Mouse (Mus musculus): ENCODE measurements around the gene Hus1. TPM values are rescaled to one million over a fixed set of nuclear protein-coding genes. Genes with fewer than 3 reads are reported as not detected.

Hus1 gene
- total and polyA plus RNA-seq, 3 experiments, result 7.5 to 11.1 (median 9.6) TPM

- no peak for DNase-seq
- H3K79me2 ChIP-seq (replicated peaks; ENCODE audit: control insufficient read depth, insufficient read depth, low read length), result no peaks in the 10 kb centered on the region
- H3K4me3 ChIP-seq, result no peak overlapping the region
- 76% methylated on average over 4 of the region's 4 CpGs for WGBS
- TF ChIP-seq EP300 (IDR thresholded peaks at IDR 0.05; ENCODE audit: insufficient read depth, low read depth, low read length) (no peak), CTCF (IDR thresholded peaks at IDR 0.05) (no peak), POLR2A (IDR thresholded peaks at IDR 0.05; ENCODE audit: insufficient read depth, low read depth, low read length) (no peak)
- no peak overlapping the region for H3K9ac ChIP-seq (ENCODE audit: low read depth, low read length)
- no peak overlapping the region for H3K27ac ChIP-seq
- no peaks in the 10 kb centered on the region for H3K36me3 ChIP-seq (ENCODE audit: control insufficient read depth, insufficient read depth, low read length)
- H3K4me1 ChIP-seq (ENCODE audit: control insufficient read depth, insufficient read depth, low read length), result no peaks in the 10 kb centered on the region
- intact Hi-C loops (cut with DNase I), result no loop called here
- no peaks in the 10 kb centered on the region for H3K27me3 ChIP-seq (ENCODE audit: control insufficient read depth, insufficient read depth, low read length)
These were observed 32.8 kb downstream of the Hus1 start for GRCm38 (mm10) chr11:8978154-8978553.

- no peak within 1 kb of the TSS for H3K4me3 ChIP-seq
- intact Hi-C loops (cut with DNase I), result no loop called here
- H3K79me2 ChIP-seq (replicated peaks; ENCODE audit: control insufficient read depth, insufficient read depth, low read length), result no peaks in the 10 kb centered on the region
- TF ChIP-seq EP300 (IDR thresholded peaks at IDR 0.05; ENCODE audit: insufficient read depth, low read depth, low read length) (no peak), POLR2A (IDR thresholded peaks at IDR 0.05; ENCODE audit: insufficient read depth, low read depth, low read length) (no peak)
- 68% methylated on average over 3 of the region's 3 CpGs for WGBS
- no peak for DNase-seq
- H3K36me3 ChIP-seq (ENCODE audit: control insufficient read depth, insufficient read depth, low read length), result no peaks in the 10 kb centered on the region
- no peaks in the 10 kb centered on the region for H3K4me1 ChIP-seq (ENCODE audit: control insufficient read depth, insufficient read depth, low read length)
- H3K9ac ChIP-seq (ENCODE audit: low read depth, low read length), result no peak within 1 kb of the TSS
- no peak within 1 kb of the TSS for H3K27ac ChIP-seq
- no peaks in the 10 kb centered on the region for H3K27me3 ChIP-seq (ENCODE audit: control insufficient read depth, insufficient read depth, low read length)
These were observed 37.8 kb downstream of the Hus1 start, which contains the start of gene Pkd1l1 for GRCm38 (mm10) chr11:8973166-8973565. Gene Pkd1l1 (minus strand): TSS chr11:8973266.

- 64% methylated on average over 6 of the region's 6 CpGs for WGBS
- intact Hi-C loops (cut with DNase I), result no loop called here
- Histone ChIP-seq H3K79me2 (replicated peaks; ENCODE audit: control insufficient read depth, insufficient read depth, low read length) (no peaks in the 10 kb centered on the region), H3K36me3 (ENCODE audit: control insufficient read depth, insufficient read depth, low read length) (no peaks in the 10 kb centered on the region), H3K9ac (ENCODE audit: low read depth, low read length) (no peak overlapping the region), H3K4me3 (no peak overlapping the region), H3K27ac (no peak overlapping the region), H3K4me1 (ENCODE audit: control insufficient read depth, insufficient read depth, low read length) (no peaks in the 10 kb centered on the region), H3K27me3 (ENCODE audit: control insufficient read depth, insufficient read depth, low read length) (no peaks in the 10 kb centered on the region)
- no peak for DNase-seq
- TF ChIP-seq CTCF (IDR thresholded peaks at IDR 0.05) (no peak), EP300 (IDR thresholded peaks at IDR 0.05; ENCODE audit: insufficient read depth, low read depth, low read length) (no peak), POLR2A (IDR thresholded peaks at IDR 0.05; ENCODE audit: insufficient read depth, low read depth, low read length) (no peak)
These were observed 38.9 kb downstream of the Hus1 start for GRCm38 (mm10) chr11:8972093-8972492.

- no peak overlapping the region for H3K4me3 ChIP-seq
- H3K27me3 ChIP-seq (ENCODE audit: control insufficient read depth, insufficient read depth, low read length), result no peaks in the 10 kb centered on the region
- 63% methylated on average over 9 of the region's 9 CpGs for WGBS
- H3K79me2 ChIP-seq (replicated peaks; ENCODE audit: control insufficient read depth, insufficient read depth, low read length), result no peaks in the 10 kb centered on the region
- no peaks in the 10 kb centered on the region for H3K4me1 ChIP-seq (ENCODE audit: control insufficient read depth, insufficient read depth, low read length)
- intact Hi-C loops (cut with DNase I), result no loop called here
- H3K27ac ChIP-seq, result no peak overlapping the region
- TF ChIP-seq CTCF (IDR thresholded peaks at IDR 0.05), result no peak
- TF ChIP-seq EP300 (IDR thresholded peaks at IDR 0.05; ENCODE audit: insufficient read depth, low read depth, low read length), result no peak
- TF ChIP-seq POLR2A (IDR thresholded peaks at IDR 0.05; ENCODE audit: insufficient read depth, low read depth, low read length), result no peak
- no peaks in the 10 kb centered on the region for H3K36me3 ChIP-seq (ENCODE audit: control insufficient read depth, insufficient read depth, low read length)
- no peak overlapping the region for H3K9ac ChIP-seq (ENCODE audit: low read depth, low read length)
- DNase-seq, result no peak
These were observed 40.5 kb downstream of the Hus1 start for GRCm38 (mm10) chr11:8970509-8970908.

- no peak for DNase-seq
- TF ChIP-seq CTCF (IDR thresholded peaks at IDR 0.05), result no peak
- no peak for TF ChIP-seq EP300 (IDR thresholded peaks at IDR 0.05; ENCODE audit: insufficient read depth, low read depth, low read length)
- TF ChIP-seq POLR2A (IDR thresholded peaks at IDR 0.05; ENCODE audit: insufficient read depth, low read depth, low read length), result no peak
- Histone ChIP-seq H3K4me3 (no peak overlapping the region), H3K9ac (ENCODE audit: low read depth, low read length) (no peak overlapping the region), H3K27ac (no peak overlapping the region), H3K27me3 (ENCODE audit: control insufficient read depth, insufficient read depth, low read length) (no peaks in the 10 kb centered on the region), H3K36me3 (ENCODE audit: control insufficient read depth, insufficient read depth, low read length) (no peaks in the 10 kb centered on the region), H3K4me1 (ENCODE audit: control insufficient read depth, insufficient read depth, low read length) (no peaks in the 10 kb centered on the region), H3K79me2 (replicated peaks; ENCODE audit: control insufficient read depth, insufficient read depth, low read length) (no peaks in the 10 kb centered on the region)
- 93% methylated on average over 7 of the region's 7 CpGs for WGBS
- intact Hi-C loops (cut with DNase I), result no loop called here
These were observed 42.9 kb downstream of the Hus1 start for GRCm38 (mm10) chr11:8968094-8968493.

- 76% methylated on average over 10 of the region's 10 CpGs for WGBS
- no peaks in the 10 kb centered on the region for H3K36me3 ChIP-seq (ENCODE audit: control insufficient read depth, insufficient read depth, low read length)
- H3K4me3 ChIP-seq, result no peak overlapping the region
- no peak overlapping the region for H3K9ac ChIP-seq (ENCODE audit: low read depth, low read length)
- no peak for DNase-seq
- no peaks in the 10 kb centered on the region for H3K4me1 ChIP-seq (ENCODE audit: control insufficient read depth, insufficient read depth, low read length)
- intact Hi-C loops (cut with DNase I), result loop anchor here (5.0 kb wide), 2 partner anchors 421 to 1751 kb away; no protein-coding TSS in a partner anchor
- H3K27ac ChIP-seq, result no peak overlapping the region
- no peaks in the 10 kb centered on the region for H3K27me3 ChIP-seq (ENCODE audit: control insufficient read depth, insufficient read depth, low read length)
- TF ChIP-seq CTCF (IDR thresholded peaks at IDR 0.05) (no peak), EP300 (IDR thresholded peaks at IDR 0.05; ENCODE audit: insufficient read depth, low read depth, low read length) (no peak), POLR2A (IDR thresholded peaks at IDR 0.05; ENCODE audit: insufficient read depth, low read depth, low read length) (no peak)
- no peaks in the 10 kb centered on the region for H3K79me2 ChIP-seq (replicated peaks; ENCODE audit: control insufficient read depth, insufficient read depth, low read length)
These were observed 52.4 kb downstream of the Hus1 start for GRCm38 (mm10) chr11:8958572-8958971.
